17 mouse cellular contexts compared by ENCODE assay signal in genomic region chr11:104660599-104660998, GRCm38 (mm10). TPM values are rescaled to one million over a fixed set of nuclear protein-coding genes. Genes with fewer than 3 reads are reported as not detected.
DNase-seq lines count a peak whose midpoint lies in the region; ATAC-seq and TF ChIP-seq lines count a peak whose summit lies in the region.
"Had no signal": no experiment of that assay in that cellular context is flagged by ENCODE, and none has a peak within 500 bp of the region (broad histone marks: within the 10 kb centered on the region; RNA-seq: fewer than 3 reads in every experiment).

No protein-coding gene starts in this region.

- peak overlapping the region; percentile 59; the same call in 1 of the 2 replicates for H3K4me2 ChIP-seq in liver, embryonic 13.5 days
- no peak overlapping the region; the same call in 1 of the 2 replicates for H3K4me2 ChIP-seq in liver, embryonic 11.5 days
- H3K4me2 ChIP-seq in liver, postnatal 0 days (ENCODE audit: low read depth, low read length): no peak overlapping the region
- H3K4me2 ChIP-seq: lung, embryonic 14.5 days; stomach, embryonic 15.5 days had no signal

- H3K27me3 ChIP-seq in liver, embryonic 13.5 days: no peaks in the 10 kb centered on the region
- no peaks in the 10 kb centered on the region for H3K27me3 ChIP-seq in liver, embryonic 11.5 days (replicated peaks; ENCODE audit: control insufficient read depth, insufficient read depth, low read length)
- H3K27me3 ChIP-seq in E14TG2a.4 (ENCODE audit: insufficient read depth, low read length): peaks cover 39% of the 10 kb centered on the region
- no peaks in the 10 kb centered on the region for H3K27me3 ChIP-seq in liver, postnatal 0 days (ENCODE audit: insufficient read depth, low read length)
- H3K27me3 ChIP-seq: stomach, embryonic 15.5 days had no signal

- peaks cover 5% of the 10 kb centered on the region; the same call in 1 of the 2 replicates for H3K9me3 ChIP-seq in liver, embryonic 13.5 days (replicated peaks)
- H3K9me3 ChIP-seq in liver, embryonic 11.5 days (ENCODE audit: control insufficient read depth, low read length): peaks cover 3% of the 10 kb centered on the region; the same call in 1 of the 2 replicates
- H3K9me3 ChIP-seq in E14TG2a.4 (ENCODE audit: low read length): peaks cover 8% of the 10 kb centered on the region
- H3K9me3 ChIP-seq in liver, postnatal 0 days (ENCODE audit: low read length): no peaks in the 10 kb centered on the region
- H3K9me3 ChIP-seq: limb, embryonic 10.5 days; stomach, embryonic 15.5 days had no signal

- peaks cover 6% of the 10 kb centered on the region for H3K36me3 ChIP-seq in liver, embryonic 13.5 days
- H3K36me3 ChIP-seq in liver, embryonic 11.5 days (ENCODE audit: control insufficient read depth, insufficient read depth, low read length): no peaks in the 10 kb centered on the region
- H3K36me3 ChIP-seq in E14TG2a.4 (ENCODE audit: insufficient read depth, low read length): no peaks in the 10 kb centered on the region
- H3K36me3 ChIP-seq in liver, postnatal 0 days (replicated peaks; ENCODE audit: insufficient read depth, low read length): no peaks in the 10 kb centered on the region
- H3K36me3 ChIP-seq: embryonic facial prominence, embryonic 10.5 days; limb, embryonic 10.5 days had no signal

- TF ChIP-seq CTCF in E14TG2a.4 (conservative IDR thresholded peaks at IDR 0.05; ENCODE audit: low read length): peak; percentile 50
- TF ChIP-seq CTCF in liver, postnatal 0 days (IDR thresholded peaks at IDR 0.05; ENCODE audit: low read depth): peak; percentile 40
- no peak; the same call in 1 of the 2 replicates for TF ChIP-seq CTCF in gastrocnemius, adult 2 months (IDR thresholded peaks at IDR 0.05)

- no peak overlapping the region for H3K9ac ChIP-seq in liver, embryonic 13.5 days
- no peak overlapping the region for H3K9ac ChIP-seq in liver, embryonic 11.5 days (ENCODE audit: low read depth, low read length)
- no peak overlapping the region for H3K9ac ChIP-seq in liver, postnatal 0 days (replicated peaks)
- H3K9ac ChIP-seq: lung, embryonic 14.5 days; stomach, embryonic 15.5 days had no signal

- no peak for TF ChIP-seq EP300 in liver, postnatal 0 days (IDR thresholded peaks at IDR 0.05; ENCODE audit: low read depth)

- H3K4me1 ChIP-seq in liver, embryonic 13.5 days (replicated peaks): peaks cover 24% of the 10 kb centered on the region
- peaks cover 14% of the 10 kb centered on the region for H3K4me1 ChIP-seq in liver, embryonic 11.5 days (replicated peaks; ENCODE audit: control insufficient read depth, insufficient read depth, low read length)
- peaks cover 33% of the 10 kb centered on the region for H3K4me1 ChIP-seq in E14TG2a.4 (replicated peaks; ENCODE audit: low read depth, low read length)
- H3K4me1 ChIP-seq in liver, postnatal 0 days (ENCODE audit: insufficient read depth): no peaks in the 10 kb centered on the region
- H3K4me1 ChIP-seq: embryonic facial prominence, embryonic 10.5 days; limb, embryonic 10.5 days; stomach, embryonic 15.5 days had no signal

- intact Hi-C loops in gastrocnemius, adult 2 months (cut with DNase I): loop anchor here (5.0 kb wide), 1 partner anchor 68 kb away; no protein-coding TSS in a partner anchor

- no peak overlapping the region for H3K27ac ChIP-seq in liver, embryonic 13.5 days
- H3K27ac ChIP-seq in liver, embryonic 11.5 days (ENCODE audit: low read depth, low read length): no peak overlapping the region
- no peak overlapping the region for H3K27ac ChIP-seq in liver, postnatal 0 days (ENCODE audit: low read depth)
- H3K27ac ChIP-seq in gastrocnemius, adult 2 months: no peak overlapping the region
- H3K27ac ChIP-seq: embryonic facial prominence, embryonic 10.5 days; limb, embryonic 10.5 days; stomach, embryonic 15.5 days had no signal

- no peak for ATAC-seq in liver, embryonic 13.5 days (ENCODE audit: low read depth)
- no peak for ATAC-seq in liver, embryonic 11.5 days (replicated peaks; ENCODE audit: low FRiP score)
- ATAC-seq in liver, postnatal 0 days: no peak

- peak; percentile 55 for DNase-seq in heart, adult 11 months
- DNase-seq in heart, postnatal 4 days: no peak
- DNase-seq in liver, embryonic 13.5 days: no peak
- DNase-seq in liver, embryonic 11.5 days (ENCODE audit: low spot score): no peak
- DNase-seq in liver, postnatal 0 days: no peak
- DNase-seq in gastrocnemius, adult 2 months: no peak
- no peak for DNase-seq in cerebellum, postnatal 10 days
- DNase-seq: cerebellum, postnatal 14 days; heart, adult 18-20 months; kidney, postnatal 10 days; lung, embryonic 14.5 days had no signal

- H3K4me3 ChIP-seq in liver, embryonic 13.5 days (replicated peaks): no peak overlapping the region
- H3K4me3 ChIP-seq in liver, embryonic 11.5 days (ENCODE audit: low read depth, low read length): no peak overlapping the region; the same call in 1 of the 2 replicates
- no peak overlapping the region for H3K4me3 ChIP-seq in E14TG2a.4 (replicated peaks; ENCODE audit: low read length)
- no peak overlapping the region for H3K4me3 ChIP-seq in liver, postnatal 0 days (ENCODE audit: low read depth, low read length)
- no peak overlapping the region for H3K4me3 ChIP-seq in gastrocnemius, adult 2 months
- H3K4me3 ChIP-seq: embryonic facial prominence, embryonic 10.5 days; limb, embryonic 10.5 days; stomach, embryonic 15.5 days had no signal

- 86% methylated on average over 4 of the region's 4 CpGs for WGBS in liver, embryonic 13.5 days (ENCODE audit: insufficient replicate concordance)
- 88% methylated on average over 4 of the region's 4 CpGs for WGBS in liver, embryonic 11.5 days
- WGBS in liver, postnatal 0 days (ENCODE audit: insufficient replicate concordance): 78% methylated on average over 4 of the region's 4 CpGs

RNA-seq across cellular contexts. Expression of gene Gm11639, which starts 24.9 kb away (rescaled TPM):
- under 1 TPM; 0.05 to 0.07 TPM for total RNA-seq in heart, postnatal 4 days (2021)
- 0.06 and 0.07 TPM in 2 replicates for polyA plus RNA-seq in liver, embryonic 13.5 days (2015; fragmentation: Nextera tagmentation; extraction: Ambion mirVana)
- polyA plus RNA-seq in liver, embryonic 11.5 days (2014; fragmentation: Nextera tagmentation; extraction: Ambion mirVana): 0.04 and 0.05 TPM in 2 replicates
- polyA plus RNA-seq in liver, postnatal 0 days (2015; fragmentation: Nextera tagmentation; extraction: Ambion mirVana): 0.06 and 0.07 TPM in 2 replicates
- not detected for total RNA-seq in gastrocnemius, adult 2 months (2021)
- total RNA-seq: hematopoietic stem cell, adult 5-6 weeks; megakaryocyte, adult 5-6 weeks had no signal
- polyA plus RNA-seq: embryonic facial prominence, embryonic 10.5 days; limb, embryonic 10.5 days; lung, embryonic 14.5 days had no signal

RNA-seq across cellular contexts. Expression of gene Itgb3, which starts 52.8 kb away (rescaled TPM):
- total RNA-seq in heart, postnatal 4 days (2021): 1 to 10 TPM; 6.8 to 6.9 TPM
- polyA plus RNA-seq in liver, embryonic 13.5 days (2015; fragmentation: Nextera tagmentation; extraction: Ambion mirVana): 16.5 and 21.4 TPM in 2 replicates
- polyA plus RNA-seq in liver, embryonic 11.5 days (2014; fragmentation: Nextera tagmentation; extraction: Ambion mirVana): 16.2 and 16.4 TPM in 2 replicates
- polyA plus RNA-seq in liver, postnatal 0 days (2015; fragmentation: Nextera tagmentation; extraction: Ambion mirVana): 13.6 and 16.0 TPM in 2 replicates
- total RNA-seq in gastrocnemius, adult 2 months (2021): 1 to 10 TPM in 1 of 2 experiments, under 1 TPM in 1; 0.54 to 1.3 TPM
